Mouse (Mus musculus) liver, embryonic 16.5 days (tissue): ENCODE data around the gene Gm10563. TPM values are rescaled to one million over a fixed set of nuclear protein-coding genes. Genes with fewer than 3 reads are reported as not detected.
A peak's percentile ranks its signal among the peaks of the same experiment; 100 is the strongest.
"Not testable (repeated sequence)": the region's sequence is repeated elsewhere in the genome, so short reads cannot be mapped to it uniquely, and the experiment has no call there.

Experiments used
- ATAC-seq: fragments of 200-750 bp; cut with Nextera tagmentation; 2 replicates; pipeline ENCODE4 v1.8.0; 2017; ENCODE audit warnings: low read depth, mild to moderate bottlenecking, moderate number of reproducible peaks, moderate library complexity
- H3K27ac ChIP-seq: fragments of 300-500 bp; sonication (generic); 2 replicates; pipeline ENCODE4 v1.5.1; 2014; ENCODE audit warnings: mild to moderate bottlenecking, low read length
- H3K27me3 ChIP-seq: fragments of 300-500 bp; sonication (generic); 2 replicates; pipeline ENCODE4 v1.6.1; 2014; ENCODE audit warnings: low read depth, low read length, mixed read lengths; ENCODE audit not compliant: control insufficient read depth, insufficient read depth
- H3K36me3 ChIP-seq: fragments of 300-500 bp; sonication (generic); 2 replicates; pipeline ENCODE4 v1.6.1; 2014; ENCODE audit warnings: mild to moderate bottlenecking; ENCODE audit not compliant: control insufficient read depth, insufficient read depth
- H3K4me1 ChIP-seq: fragments of 300-500 bp; sonication (generic); 2 replicates; pipeline ENCODE4 v1.6.1; 2014; ENCODE audit warnings: low read depth, low read length, mixed read lengths; ENCODE audit not compliant: control insufficient read depth
- H3K4me2 ChIP-seq: fragments of 300-500 bp; sonication (generic); 2 replicates; pipeline ENCODE4 v1.6.1; 2014; ENCODE audit warnings: low read depth, low read length, mixed read lengths
- H3K4me3 ChIP-seq: fragments of 300-500 bp; sonication (generic); 2 replicates; pipeline ENCODE4 v1.5.1; 2014; ENCODE audit warnings: low read depth, mild to moderate bottlenecking, low read length
- H3K9ac ChIP-seq: fragments of 300-500 bp; sonication (generic); 2 replicates; pipeline ENCODE4 v1.6.1; 2014; ENCODE audit warnings: low read depth, low read length
- H3K9me3 ChIP-seq: fragments of 300-500 bp; sonication (generic); replicated peaks from 2 replicates; pipeline ENCODE4 v1.6.1; 2016; ENCODE audit warnings: low read length; ENCODE audit not compliant: control insufficient read depth
- WGBS: fragments of 180-500 bp; shearing (Covaris S2); extraction: QIAGEN DNeasy Blood & Tissue Kit; methylation state at CpG from one replicate; pipeline ENCODE4 v1.1.7; 2014; ENCODE audit not compliant: insufficient replicate concordance; 5-methylcytosine and 5-hydroxymethylcytosine counted together
- polyA plus RNA-seq: library from polyadenylated mRNA; unstranded; fragments of >200 nt; fragmentation: Nextera tagmentation; extraction: Ambion mirVana; gene quantifications from 2 replicates; pipeline ENCODE4 v1.2.1, GENCODE M21; 2015

Gene Gm10563
- polyA plus RNA-seq, 1 experiment from 2014 or later, result not detected

- ATAC-seq, result no peak
- WGBS, result 39% methylated on average over 2 of the region's 2 CpGs
- Histone ChIP-seq H3K4me3 (no peak overlapping the region), H3K4me2 (no peak overlapping the region), H3K36me3 (no peaks in the 10 kb centered on the region), H3K9ac (no peak overlapping the region), H3K27me3 (no peaks in the 10 kb centered on the region), H3K9me3 (no peaks in the 10 kb centered on the region), H3K4me1 (peaks cover 12% of the 10 kb centered on the region), H3K27ac (no peak overlapping the region)
Observed at GRCm38 (mm10) chr4:155672082-155672481, 26.9 kb upstream of the Gm10563 start.

- not testable (repeated sequence) for H3K27ac ChIP-seq, H3K9me3 ChIP-seq, ATAC-seq, H3K27me3 ChIP-seq, H3K9ac ChIP-seq, H3K4me2 ChIP-seq, H3K4me3 ChIP-seq, H3K36me3 ChIP-seq
- peaks cover 12% of the 10 kb centered on the region for H3K4me1 ChIP-seq
- 63% methylated on average over 4 of the region's 4 CpGs for WGBS
Observed at GRCm38 (mm10) chr4:155670236-155670635, 25.0 kb upstream of the Gm10563 start.

DNA sequence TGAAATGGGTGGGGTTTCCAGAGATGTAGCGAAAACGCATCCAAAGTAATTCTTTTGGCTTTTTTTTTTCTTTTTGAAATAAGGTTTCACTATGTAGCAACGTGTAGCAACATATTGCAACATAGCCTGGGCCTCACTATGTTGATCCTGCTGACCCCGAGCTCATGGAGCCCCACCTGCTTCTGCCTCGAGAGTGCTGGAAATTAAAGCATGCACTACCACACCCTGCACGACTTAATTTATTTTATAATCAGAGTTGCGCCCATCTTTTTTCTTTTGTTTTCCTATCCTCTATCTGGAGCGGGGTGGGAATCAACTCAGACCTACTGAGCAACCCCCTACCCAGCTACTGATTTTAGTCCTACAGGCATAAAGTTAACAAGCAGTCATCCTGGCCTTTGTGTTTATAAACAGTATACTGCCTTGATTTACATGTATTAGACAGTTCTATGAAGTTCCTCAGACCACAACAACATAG, 24.4 kb upstream of the Gm10563 start:
- peak overlapping the region; percentile 81 for H3K4me2 ChIP-seq
- no peaks in the 10 kb centered on the region for H3K27me3 ChIP-seq
- peaks cover 12% of the 10 kb centered on the region for H3K4me1 ChIP-seq
- H3K27ac ChIP-seq, result no peak overlapping the region
- 3% methylated on average over 8 of the region's 8 CpGs for WGBS
- H3K9ac ChIP-seq, result no peak overlapping the region
- H3K36me3 ChIP-seq, result no peaks in the 10 kb centered on the region
- peak overlapping the region; percentile 85 for H3K4me3 ChIP-seq
- H3K9me3 ChIP-seq, result no peaks in the 10 kb centered on the region
- ATAC-seq, result no peak

GRCm38 (mm10) chr4:155668689-155669597, 23.7 kb upstream of the Gm10563 start, which contains the start of gene Mib2:
Mib2 (minus strand) TSS chr4:155669198.
- Histone ChIP-seq H3K4me1 (peaks cover 12% of the 10 kb centered on the region), H3K9me3 (no peaks in the 10 kb centered on the region), H3K27me3 (no peaks in the 10 kb centered on the region), H3K27ac (0 out of 2 replicates have a peak within 1 kb of the TSS, but pooled peaks have one; percentile 46), H3K4me3 (peak within 1 kb of the TSS; percentile 85), H3K36me3 (no peaks in the 10 kb centered on the region), H3K4me2 (peak within 1 kb of the TSS; percentile 94), H3K9ac (peak within 1 kb of the TSS; percentile 70)
- under 1% methylated on average over 73 of the region's 73 CpGs for WGBS
- peak; percentile 98 for ATAC-seq

- Histone ChIP-seq H3K4me3 (no peak overlapping the region), H3K36me3 (no peaks in the 10 kb centered on the region), H3K9ac (no peak overlapping the region), H3K27me3 (no peaks in the 10 kb centered on the region), H3K9me3 (no peaks in the 10 kb centered on the region), H3K4me2 (no peak overlapping the region), H3K4me1 (peaks cover 12% of the 10 kb centered on the region), H3K27ac (no peak overlapping the region)
- no peak for ATAC-seq
Observed at GRCm38 (mm10) chr4:155666903-155667302, 21.7 kb upstream of the Gm10563 start.

DNA sequence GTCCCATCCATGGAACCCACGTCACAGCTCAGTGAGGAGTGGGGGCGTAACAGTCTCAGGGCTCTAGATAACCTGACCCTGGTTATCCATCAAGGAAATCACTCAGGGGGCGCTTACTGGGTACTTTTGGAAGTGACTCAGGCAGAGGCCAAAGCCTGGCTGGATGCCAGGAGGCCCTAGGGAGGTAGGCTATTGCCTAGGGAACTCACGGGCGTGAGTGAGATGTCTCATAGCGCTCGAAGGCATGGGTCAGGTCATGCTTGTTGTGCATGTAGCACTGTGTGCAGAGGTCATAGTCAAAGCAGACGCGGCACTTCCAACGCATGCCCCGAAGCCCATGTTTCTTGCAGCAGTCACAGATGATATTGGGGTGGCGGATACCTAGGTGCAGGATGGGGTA, 15.4 kb upstream of the Gm10563 start:
- Histone ChIP-seq H3K9me3 (no peaks in the 10 kb centered on the region), H3K9ac (no peak overlapping the region), H3K4me1 (no peaks in the 10 kb centered on the region), H3K36me3 (no peaks in the 10 kb centered on the region), H3K27ac (no peak overlapping the region), H3K27me3 (peaks cover under 1% of the 10 kb centered on the region; the same call in 1 of the 2 replicates), H3K4me2 (no peak overlapping the region), H3K4me3 (no peak overlapping the region)
- ATAC-seq, result no peak
- 75% methylated on average over 12 of the region's 12 CpGs for WGBS

DNA sequence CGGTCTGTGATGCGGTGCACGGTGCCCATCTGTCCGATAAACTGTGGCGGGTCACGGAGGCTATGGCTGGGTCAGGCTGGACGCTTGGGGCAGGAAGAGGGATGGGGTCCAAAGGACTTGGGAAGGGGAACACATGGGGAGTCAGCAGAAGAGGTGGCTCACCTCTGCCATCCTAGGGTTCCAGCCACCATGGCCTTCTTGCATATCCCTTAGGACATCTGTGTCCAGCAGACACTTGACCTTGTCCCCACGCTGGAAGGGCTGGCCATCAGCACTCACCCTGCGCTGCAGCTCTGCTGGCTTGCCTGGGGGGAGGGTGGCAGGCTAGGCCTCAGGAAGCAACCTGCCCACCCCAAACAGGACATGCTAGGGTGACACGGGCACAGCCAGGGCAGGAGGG, 13.8 kb upstream of the Gm10563 start:
- 73% methylated on average over 10 of the region's 10 CpGs for WGBS
- Histone ChIP-seq H3K36me3 (no peaks in the 10 kb centered on the region), H3K4me3 (no peak overlapping the region), H3K27ac (no peak overlapping the region), H3K9ac (no peak overlapping the region), H3K4me1 (peaks cover 13% of the 10 kb centered on the region), H3K4me2 (no peak overlapping the region), H3K27me3 (peaks cover 17% of the 10 kb centered on the region), H3K9me3 (no peaks in the 10 kb centered on the region)
- no peak for ATAC-seq

DNA sequence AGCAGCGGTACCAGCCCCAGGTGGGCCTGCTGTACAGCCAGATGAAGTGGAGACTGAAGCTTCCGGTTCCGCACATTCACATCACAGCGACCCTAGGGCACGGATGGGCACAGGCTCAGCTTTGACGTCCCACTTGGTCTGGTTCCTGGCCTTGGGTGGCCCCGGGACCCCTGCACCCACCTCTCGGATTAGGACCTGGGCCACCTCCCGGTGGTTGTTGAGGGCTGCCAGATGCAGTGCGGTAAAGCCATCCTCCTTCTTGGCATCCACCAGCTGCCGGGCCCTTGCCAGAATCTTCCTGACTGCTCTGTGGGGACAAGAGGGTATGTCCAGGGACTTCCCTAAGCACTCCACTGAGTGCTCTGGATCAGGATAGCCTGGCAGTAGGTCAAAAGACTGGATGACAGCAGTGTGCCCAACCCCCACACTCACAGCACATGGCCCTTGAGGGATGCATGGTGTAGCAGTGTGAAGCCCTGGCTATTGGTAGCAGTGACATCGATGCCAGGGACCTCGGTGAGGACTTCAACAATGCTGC, 11.1 kb upstream of the Gm10563 start:
- Histone ChIP-seq H3K9me3 (no peaks in the 10 kb centered on the region), H3K4me2 (no peak overlapping the region), H3K4me3 (no peak overlapping the region), H3K4me1 (peaks cover 22% of the 10 kb centered on the region), H3K9ac (no peak overlapping the region), H3K36me3 (no peaks in the 10 kb centered on the region), H3K27me3 (peaks cover 44% of the 10 kb centered on the region), H3K27ac (no peak overlapping the region)
- ATAC-seq, result no peak
- 71% methylated on average over 13 of the region's 13 CpGs for WGBS
